Comparison of ENCODE assay signal across 8 mouse cellular contexts in the genomic region with DNA sequence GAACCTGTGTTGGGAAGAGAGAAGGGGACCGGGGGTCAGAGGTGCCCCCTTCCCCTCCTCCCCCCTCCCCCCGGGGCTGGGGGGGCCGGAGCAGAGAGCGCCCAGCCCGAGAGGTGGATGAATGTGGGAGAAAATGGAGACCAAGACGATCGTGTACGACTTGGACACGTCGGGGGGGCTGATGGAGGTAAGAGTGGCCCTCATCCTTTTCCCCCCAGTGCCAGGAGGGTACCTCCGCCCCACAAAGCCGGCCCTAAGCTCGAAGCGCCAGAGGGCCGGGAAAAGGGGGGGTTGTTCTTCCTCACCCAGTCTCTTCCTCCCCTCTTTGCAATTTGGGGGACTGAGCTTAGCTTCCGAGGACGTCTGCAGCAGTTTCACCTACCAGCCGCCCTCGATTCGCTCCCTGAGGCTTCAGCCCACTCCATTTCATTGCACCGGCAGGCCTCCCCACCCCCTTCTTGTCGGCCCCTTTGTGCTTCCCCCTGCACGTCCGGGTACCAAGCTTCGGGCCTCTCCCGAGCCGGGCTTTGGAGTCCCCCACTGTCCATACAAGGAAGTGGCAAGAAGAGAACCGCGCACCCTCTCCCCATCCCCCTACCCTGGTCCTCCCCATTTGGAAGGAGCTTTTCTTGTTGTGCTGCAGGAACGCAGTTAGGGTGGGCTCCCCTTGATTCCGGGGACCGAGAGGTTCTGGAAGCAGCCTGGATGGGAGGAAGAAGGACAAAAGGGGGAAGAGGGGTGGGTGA. TPM values are rescaled to one million over a fixed set of nuclear protein-coding genes. Genes with fewer than 3 reads are reported as not detected.
DNase-seq lines count a peak whose midpoint lies in the region; ATAC-seq and TF ChIP-seq lines count a peak whose summit lies in the region.

No protein-coding gene starts in this region.

- H3K36me3 ChIP-seq in embryonic facial prominence, embryonic 10.5 days (replicated peaks) = peaks cover 44% of the 10 kb centered on the region
- H3K36me3 ChIP-seq in heart, postnatal 0 days (replicated peaks; ENCODE audit: control insufficient read depth, insufficient read depth, low read length) = peaks cover 12% of the 10 kb centered on the region; the same call in 1 of the 2 replicates
- H3K36me3 ChIP-seq in lung, embryonic 14.5 days (ENCODE audit: insufficient read depth) = peaks cover 19% of the 10 kb centered on the region

- TF ChIP-seq CTCF in heart, postnatal 0 days (IDR thresholded peaks at IDR 0.05; ENCODE audit: low read depth) = no peak
- no peak for TF ChIP-seq CTCF in lung, embryonic 14.5 days (IDR thresholded peaks at IDR 0.05; ENCODE audit: low read depth)

- peak overlapping the region; percentile 96 for H3K4me2 ChIP-seq in heart, postnatal 0 days (ENCODE audit: low read depth, low read length)
- peak overlapping the region; percentile 80 for H3K4me2 ChIP-seq in lung, embryonic 14.5 days

- peak overlapping the region; percentile 95 for H3K27ac ChIP-seq in embryonic facial prominence, embryonic 10.5 days (replicated peaks)
- H3K27ac ChIP-seq in heart, postnatal 0 days (ENCODE audit: low read depth) = peak overlapping the region; percentile 97
- peak overlapping the region; percentile 98 for H3K27ac ChIP-seq in lung, embryonic 14.5 days (ENCODE audit: low read depth)

- H3K9ac ChIP-seq in heart, postnatal 0 days (replicated peaks; ENCODE audit: low read depth, low read length) = peak overlapping the region; percentile 98
- peak overlapping the region; percentile 96 for H3K9ac ChIP-seq in lung, embryonic 14.5 days

- DNase-seq in 3T3-L1 (ENCODE audit: low read depth, low spot score) (peak; percentile 64), ZHBTc4 (ENCODE audit: low read depth, low spot score) (peak; percentile 48)
- DNase-seq in embryonic facial prominence, embryonic 10.5 days (ENCODE audit: low spot score) = peak; percentile 76
- DNase-seq in heart, postnatal 0 days (ENCODE audit: low spot score) = peak; percentile 69
- peak; percentile 14 for DNase-seq in large intestine, adult 2 months (ENCODE audit: low read depth, low spot score)
- DNase-seq in lung, embryonic 14.5 days = peak; percentile 60
- peak; percentile 41 for DNase-seq in ovary, postnatal 14 days (ENCODE audit: low spot score)
- DNase-seq in thymus, postnatal 36 days = peak; percentile 68 to 81

- under 1% methylated on average over 31 of the region's 32 CpGs for WGBS in embryonic facial prominence, embryonic 10.5 days
- under 1% methylated on average over 27 of the region's 32 CpGs for WGBS in heart, postnatal 0 days
- WGBS in large intestine, adult 2 months = under 1% methylated on average over 31 of the region's 32 CpGs
- WGBS in lung, embryonic 14.5 days = under 1% methylated on average over 31 of the region's 32 CpGs

- no peaks in the 10 kb centered on the region for H3K9me3 ChIP-seq in embryonic facial prominence, embryonic 10.5 days
- H3K9me3 ChIP-seq in heart, postnatal 0 days (replicated peaks; ENCODE audit: control insufficient read depth, low read length) = no peaks in the 10 kb centered on the region
- H3K9me3 ChIP-seq in lung, embryonic 14.5 days (ENCODE audit: low read depth, low read length) = no peaks in the 10 kb centered on the region

- H3K4me1 ChIP-seq in embryonic facial prominence, embryonic 10.5 days = peaks cover 25% of the 10 kb centered on the region
- H3K4me1 ChIP-seq in heart, postnatal 0 days (ENCODE audit: control insufficient read depth, insufficient read depth) = peaks cover 4% of the 10 kb centered on the region; the same call in 1 of the 2 replicates
- H3K4me1 ChIP-seq in lung, embryonic 14.5 days (ENCODE audit: insufficient read depth) = no peaks in the 10 kb centered on the region

- H3K4me3 ChIP-seq in embryonic facial prominence, embryonic 10.5 days = peak overlapping the region; percentile 80
- peak overlapping the region; percentile 94 for H3K4me3 ChIP-seq in heart, postnatal 0 days (ENCODE audit: low read depth, low read length)
- H3K4me3 ChIP-seq in lung, embryonic 14.5 days (ENCODE audit: low read depth, low read length) = peak overlapping the region; percentile 98

- 0 out of 2 replicates have a peak, but pooled peaks cover 3% of the 10 kb centered on the region for H3K27me3 ChIP-seq in embryonic facial prominence, embryonic 10.5 days (replicated peaks; ENCODE audit: low read depth, poor library complexity, severe bottlenecking)
- H3K27me3 ChIP-seq in heart, postnatal 0 days (ENCODE audit: control insufficient read depth, insufficient read depth, low read length) = no peaks in the 10 kb centered on the region
- no peaks in the 10 kb centered on the region for H3K27me3 ChIP-seq in lung, embryonic 14.5 days (ENCODE audit: insufficient read depth, low read length)

- TF ChIP-seq EP300 in heart, postnatal 0 days (IDR thresholded peaks at IDR 0.05; ENCODE audit: low read depth) = no peak

- no peak for ATAC-seq in heart, postnatal 0 days (ENCODE audit: insufficient read depth, low read depth)
- no peak for ATAC-seq in lung, embryonic 14.5 days (ENCODE audit: insufficient read depth)

RNA-seq across cellular contexts. Expression of a gene that starts 0.8 kb away (rescaled TPM):
- 20.5 and 21.6 TPM in 2 replicates for polyA plus RNA-seq in embryonic facial prominence, embryonic 10.5 days (2016; fragmentation: Nextera tagmentation; extraction: Ambion mirVana)
- total RNA-seq in heart, postnatal 0 days (2014; rRNA removed; ENCODE audit: low replicate concordance) = 19.2 and 25.1 TPM in 2 replicates
- 5.6 and 7.3 TPM in 2 replicates for polyA plus RNA-seq in heart, postnatal 0 days (2015; fragmentation: Nextera tagmentation; extraction: Ambion mirVana)
- polyA plus RNA-seq in large intestine, adult 2 months (2012; rRNA removed) = 27.0 and 41.8 TPM in 2 replicates
- polyA plus RNA-seq in lung, embryonic 14.5 days (2014; fragmentation: Nextera tagmentation; extraction: Ambion mirVana) = 15.9 and 20.6 TPM in 2 replicates

RNA-seq across cellular contexts. Expression of a gene that starts 48.7 kb away (rescaled TPM):
- 12.8 and 13.2 TPM in 2 replicates for polyA plus RNA-seq in embryonic facial prominence, embryonic 10.5 days (2016; fragmentation: Nextera tagmentation; extraction: Ambion mirVana)
- total RNA-seq in heart, postnatal 0 days (2014; rRNA removed; ENCODE audit: low replicate concordance) = 7.3 and 9.4 TPM in 2 replicates
- 7.7 and 8.6 TPM in 2 replicates for polyA plus RNA-seq in heart, postnatal 0 days (2015; fragmentation: Nextera tagmentation; extraction: Ambion mirVana)
- polyA plus RNA-seq in large intestine, adult 2 months (2012; rRNA removed) = 4.7 and 5.0 TPM in 2 replicates
- polyA plus RNA-seq in lung, embryonic 14.5 days (2014; fragmentation: Nextera tagmentation; extraction: Ambion mirVana) = 17.7 and 22.7 TPM in 2 replicates

RNA-seq across cellular contexts. Expression of a gene that starts 52.8 kb away (rescaled TPM):
- 2.3 and 2.5 TPM in 2 replicates for polyA plus RNA-seq in embryonic facial prominence, embryonic 10.5 days (2016; fragmentation: Nextera tagmentation; extraction: Ambion mirVana)
- 0.77 TPM in 1 of 2 replicates, not detected in the other for total RNA-seq in heart, postnatal 0 days (2014; rRNA removed; ENCODE audit: low replicate concordance)
- 0.08 TPM in 1 of 2 replicates, not detected in the other for polyA plus RNA-seq in heart, postnatal 0 days (2015; fragmentation: Nextera tagmentation; extraction: Ambion mirVana)
- 0.18 and 0.48 TPM in 2 replicates for polyA plus RNA-seq in large intestine, adult 2 months (2012; rRNA removed)
- 0.05 and 0.22 TPM in 2 replicates for polyA plus RNA-seq in lung, embryonic 14.5 days (2014; fragmentation: Nextera tagmentation; extraction: Ambion mirVana)

RNA-seq across cellular contexts. Expression of a gene that starts 54.4 kb away (rescaled TPM):
- 57.8 and 60.9 TPM in 2 replicates for polyA plus RNA-seq in embryonic facial prominence, embryonic 10.5 days (2016; fragmentation: Nextera tagmentation; extraction: Ambion mirVana)
- total RNA-seq in heart, postnatal 0 days (2014; rRNA removed; ENCODE audit: low replicate concordance) = 77.9 and 111 TPM in 2 replicates
- polyA plus RNA-seq in heart, postnatal 0 days (2015; fragmentation: Nextera tagmentation; extraction: Ambion mirVana) = 91.3 and 95.0 TPM in 2 replicates
- polyA plus RNA-seq in large intestine, adult 2 months (2012; rRNA removed) = 27.9 and 33.9 TPM in 2 replicates
- polyA plus RNA-seq in lung, embryonic 14.5 days (2014; fragmentation: Nextera tagmentation; extraction: Ambion mirVana) = 51.4 and 57.4 TPM in 2 replicates

Comparison
In these comparisons a context has a peak if more than half of its experiments do, and no peak if none do; other contexts are left out.
1. DNase-seq: peak in every context shown above with its lines; median percentile 76 in embryonic facial prominence, embryonic 10.5 days; 74 in thymus, postnatal 36 days; 69 in heart, postnatal 0 days; 64 in 3T3-L1; 60 in lung, embryonic 14.5 days; 48 in ZHBTc4; 41 in ovary, postnatal 14 days; 14 in large intestine, adult 2 months.